Mouse (Mus musculus): ENCODE results near the gene Anks1. TPM values are rescaled to one million over a fixed set of nuclear protein-coding genes. Genes with fewer than 3 reads are reported as not detected.
"Not testable (repeated sequence)": the region's sequence is repeated elsewhere in the genome, so short reads cannot be mapped to it uniquely, and the experiment has no call there.

Gene Anks1
- polyA plus RNA-seq, 1 experiment from 2014 or later, result 36.5 TPM

- Histone ChIP-seq H3K27me3 (replicated peaks; ENCODE audit: control insufficient read depth, insufficient read depth, low read length) (no peaks in the 10 kb centered on the region), H3K4me1 (replicated peaks; ENCODE audit: control insufficient read depth, insufficient read depth, low read length) (no peaks in the 10 kb centered on the region; the same call in 1 of the 2 replicates), H3K27ac (ENCODE audit: low read length) (no peak overlapping the region), H3K4me2 (ENCODE audit: low read length) (no peak overlapping the region), H3K9ac (replicated peaks; ENCODE audit: low read depth, low read length) (no peak overlapping the region), H3K9me3 (ENCODE audit: control insufficient read depth, low read length) (no peaks in the 10 kb centered on the region), H3K36me3 (ENCODE audit: control insufficient read depth, insufficient read depth) (peaks cover 11% of the 10 kb centered on the region; the same call in 1 of the 2 replicates), H3K4me3 (replicated peaks; ENCODE audit: low read length) (no peak overlapping the region)
- ATAC-seq, result no peak
- 85% methylated on average over 4 of the region's 4 CpGs for whole genome bisulfite sequencing
Measured at GRCm38 (mm10) chr17:27996320-27996719, 87.2 kb downstream of the Anks1 start.

- ATAC-seq, result no peak
Measured at GRCm38 (mm10) chr17:27997212-27997611, 88.1 kb downstream of the Anks1 start.

GRCm38 (mm10) chr17:27999683-28000273, 90.7 kb downstream of the Anks1 start:
- not testable (repeated sequence) for H3K9me3 ChIP-seq (ENCODE audit: control insufficient read depth, low read length); H3K4me2 ChIP-seq (ENCODE audit: low read length); H3K9ac ChIP-seq (replicated peaks; ENCODE audit: low read depth, low read length); H3K27ac ChIP-seq (ENCODE audit: low read length); H3K4me1 ChIP-seq (replicated peaks; ENCODE audit: control insufficient read depth, insufficient read depth, low read length); H3K36me3 ChIP-seq (ENCODE audit: control insufficient read depth, insufficient read depth); ATAC-seq; H3K4me3 ChIP-seq (replicated peaks; ENCODE audit: low read length); H3K27me3 ChIP-seq (replicated peaks; ENCODE audit: control insufficient read depth, insufficient read depth, low read length)
- 83% methylated on average over 13 of the region's 13 CpGs for WGBS

More at GRCm38 (mm10) chr17:27997212-27997611, 88.1 kb downstream of the Anks1 start:
- peaks cover 11% of the 10 kb centered on the region; the same call in 1 of the 2 replicates for H3K36me3 ChIP-seq (ENCODE audit: control insufficient read depth, insufficient read depth)
- H3K4me2 ChIP-seq (ENCODE audit: low read length), result no peak overlapping the region
- no peak overlapping the region for H3K4me3 ChIP-seq (replicated peaks; ENCODE audit: low read length)
- WGBS, result 86% methylated on average over 12 of the region's 12 CpGs
- H3K27ac ChIP-seq (ENCODE audit: low read length), result no peak overlapping the region
- H3K27me3 ChIP-seq (replicated peaks; ENCODE audit: control insufficient read depth, insufficient read depth, low read length), result no peaks in the 10 kb centered on the region
- no peaks in the 10 kb centered on the region for H3K9me3 ChIP-seq (ENCODE audit: control insufficient read depth, low read length)
- no peak overlapping the region for H3K9ac ChIP-seq (replicated peaks; ENCODE audit: low read depth, low read length)
- H3K4me1 ChIP-seq (replicated peaks; ENCODE audit: control insufficient read depth, insufficient read depth, low read length), result no peaks in the 10 kb centered on the region; the same call in 1 of the 2 replicates

GRCm38 (mm10) chr17:28000389-28000788, 91.3 kb downstream of the Anks1 start:
- no peak overlapping the region for H3K27ac ChIP-seq (ENCODE audit: low read length)
- H3K4me2 ChIP-seq (ENCODE audit: low read length), result no peak overlapping the region
- WGBS, result 76% methylated on average over 4 of the region's 4 CpGs
- no peaks in the 10 kb centered on the region for H3K27me3 ChIP-seq (replicated peaks; ENCODE audit: control insufficient read depth, insufficient read depth, low read length)
- H3K4me3 ChIP-seq (replicated peaks; ENCODE audit: low read length), result no peak overlapping the region
- no peaks in the 10 kb centered on the region for H3K9me3 ChIP-seq (ENCODE audit: control insufficient read depth, low read length)
- H3K36me3 ChIP-seq (ENCODE audit: control insufficient read depth, insufficient read depth), result peaks cover 8% of the 10 kb centered on the region; the same call in 1 of the 2 replicates
- H3K9ac ChIP-seq (replicated peaks; ENCODE audit: low read depth, low read length), result no peak overlapping the region
- ATAC-seq, result no peak
- H3K4me1 ChIP-seq (replicated peaks; ENCODE audit: control insufficient read depth, insufficient read depth, low read length), result peaks cover 5% of the 10 kb centered on the region

GRCm38 (mm10) chr17:28000851-28001250, 91.7 kb downstream of the Anks1 start:
- Histone ChIP-seq H3K4me1 (replicated peaks; ENCODE audit: control insufficient read depth, insufficient read depth, low read length) (peaks cover 10% of the 10 kb centered on the region), H3K9ac (replicated peaks; ENCODE audit: low read depth, low read length) (no peak overlapping the region), H3K4me2 (ENCODE audit: low read length) (no peak overlapping the region), H3K9me3 (ENCODE audit: control insufficient read depth, low read length) (no peaks in the 10 kb centered on the region), H3K4me3 (replicated peaks; ENCODE audit: low read length) (no peak overlapping the region), H3K27ac (ENCODE audit: low read length) (no peak overlapping the region), H3K36me3 (ENCODE audit: control insufficient read depth, insufficient read depth) (peaks cover 8% of the 10 kb centered on the region; the same call in 1 of the 2 replicates), H3K27me3 (replicated peaks; ENCODE audit: control insufficient read depth, insufficient read depth, low read length) (no peaks in the 10 kb centered on the region)
- ATAC-seq, result no peak
- WGBS, result 33% methylated on average over 1 of the region's 1 CpGs

- Histone ChIP-seq H3K9ac (replicated peaks; ENCODE audit: low read depth, low read length) (no peak overlapping the region), H3K9me3 (ENCODE audit: control insufficient read depth, low read length) (no peaks in the 10 kb centered on the region), H3K4me1 (replicated peaks; ENCODE audit: control insufficient read depth, insufficient read depth, low read length) (peaks cover 36% of the 10 kb centered on the region), H3K27ac (ENCODE audit: low read length) (no peak overlapping the region), H3K4me2 (ENCODE audit: low read length) (no peak overlapping the region), H3K36me3 (ENCODE audit: control insufficient read depth, insufficient read depth) (no peaks in the 10 kb centered on the region), H3K27me3 (replicated peaks; ENCODE audit: control insufficient read depth, insufficient read depth, low read length) (no peaks in the 10 kb centered on the region), H3K4me3 (replicated peaks; ENCODE audit: low read length) (no peak overlapping the region)
- 0 out of 2 replicates have a peak, but pooled peaks have one; percentile 52 for ATAC-seq
Measured at GRCm38 (mm10) chr17:28005393-28005792, 96.3 kb downstream of the Anks1 start.

- ATAC-seq, result no peak
Measured at GRCm38 (mm10) chr17:28006208-28006607, 97.1 kb downstream of the Anks1 start.

GRCm38 (mm10) chr17:28006611-28007010, 97.5 kb downstream of the Anks1 start:
- WGBS, result 58% methylated on average over 5 of the region's 5 CpGs
- Histone ChIP-seq H3K4me2 (ENCODE audit: low read length) (no peak overlapping the region; the same call in 1 of the 2 replicates), H3K27me3 (replicated peaks; ENCODE audit: control insufficient read depth, insufficient read depth, low read length) (no peaks in the 10 kb centered on the region), H3K4me1 (replicated peaks; ENCODE audit: control insufficient read depth, insufficient read depth, low read length) (peaks cover 36% of the 10 kb centered on the region), H3K9me3 (ENCODE audit: control insufficient read depth, low read length) (no peaks in the 10 kb centered on the region), H3K4me3 (replicated peaks; ENCODE audit: low read length) (no peak overlapping the region), H3K27ac (ENCODE audit: low read length) (no peak overlapping the region; the same call in 1 of the 2 replicates), H3K36me3 (ENCODE audit: control insufficient read depth, insufficient read depth) (no peaks in the 10 kb centered on the region), H3K9ac (replicated peaks; ENCODE audit: low read depth, low read length) (no peak overlapping the region)
- ATAC-seq, result no peak

More at GRCm38 (mm10) chr17:28006208-28006607, 97.1 kb downstream of the Anks1 start:
- no peaks in the 10 kb centered on the region for H3K9me3 ChIP-seq (ENCODE audit: control insufficient read depth, low read length)
- H3K4me3 ChIP-seq (replicated peaks; ENCODE audit: low read length), result no peak overlapping the region
- no peak overlapping the region; the same call in 1 of the 2 replicates for H3K27ac ChIP-seq (ENCODE audit: low read length)
- no peaks in the 10 kb centered on the region for H3K36me3 ChIP-seq (ENCODE audit: control insufficient read depth, insufficient read depth)
- no peak overlapping the region for H3K9ac ChIP-seq (replicated peaks; ENCODE audit: low read depth, low read length)
- H3K4me1 ChIP-seq (replicated peaks; ENCODE audit: control insufficient read depth, insufficient read depth, low read length), result peaks cover 36% of the 10 kb centered on the region
- 93% methylated on average over 8 of the region's 8 CpGs for WGBS
- H3K4me2 ChIP-seq (ENCODE audit: low read length), result no peak overlapping the region
- no peaks in the 10 kb centered on the region for H3K27me3 ChIP-seq (replicated peaks; ENCODE audit: control insufficient read depth, insufficient read depth, low read length)

- Histone ChIP-seq H3K4me3 (replicated peaks; ENCODE audit: low read length) (0 out of 2 replicates have a peak overlapping the region, but pooled peaks have one; percentile 13), H3K27me3 (replicated peaks; ENCODE audit: control insufficient read depth, insufficient read depth, low read length) (no peaks in the 10 kb centered on the region), H3K9me3 (ENCODE audit: control insufficient read depth, low read length) (no peaks in the 10 kb centered on the region), H3K4me2 (ENCODE audit: low read length) (peak overlapping the region; percentile 33), H3K4me1 (replicated peaks; ENCODE audit: control insufficient read depth, insufficient read depth, low read length) (peaks cover 38% of the 10 kb centered on the region), H3K9ac (replicated peaks; ENCODE audit: low read depth, low read length) (peak overlapping the region; percentile 20), H3K27ac (ENCODE audit: low read length) (peak overlapping the region; percentile 58), H3K36me3 (ENCODE audit: control insufficient read depth, insufficient read depth) (no peaks in the 10 kb centered on the region)
- 11% methylated on average over 29 of the region's 29 CpGs for WGBS
- ATAC-seq, result peak; percentile 56
Measured at GRCm38 (mm10) chr17:28007179-28007811, 98.2 kb downstream of the Anks1 start.
